In the genomic region with DNA sequence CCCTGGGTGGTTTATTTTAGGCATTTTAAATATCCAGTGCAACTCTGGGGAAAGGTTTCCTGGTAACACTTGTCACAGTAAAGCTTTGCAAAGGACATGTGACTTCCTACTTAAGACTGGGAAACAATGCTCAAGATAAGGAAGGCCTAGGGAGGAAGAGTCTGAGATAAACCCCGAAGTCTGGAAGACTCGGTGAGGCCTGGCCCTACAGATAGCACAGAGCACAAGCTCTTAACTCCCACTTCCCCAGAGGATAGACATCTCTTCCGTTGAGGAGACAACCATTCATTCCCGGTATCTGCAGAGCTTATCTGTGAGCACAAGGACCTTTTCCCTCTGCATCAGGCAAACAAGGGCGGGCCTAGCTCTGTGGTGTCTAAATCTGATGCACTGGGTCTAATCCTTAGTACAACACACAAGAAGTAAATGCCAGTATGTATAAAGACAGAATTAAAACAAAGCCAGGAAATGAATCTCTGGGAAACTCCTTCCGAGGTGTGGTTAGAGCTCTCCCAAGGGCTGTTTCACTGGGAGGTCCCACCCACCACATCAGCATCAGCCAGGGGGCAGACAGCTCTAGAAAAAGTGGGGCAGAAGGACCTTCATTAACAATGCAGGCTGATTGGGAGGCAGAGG, we compare ENCODE assay signal across 9 mouse cellular contexts. TPM values are rescaled to one million over a fixed set of nuclear protein-coding genes. Genes with fewer than 3 reads are reported as not detected.
DNase-seq lines count a peak whose midpoint lies in the region; ATAC-seq lines count a peak whose summit lies in the region.
"Had no signal": no experiment of that assay in that cellular context is flagged by ENCODE, and none has a peak within 500 bp of the region (broad histone marks: within the 10 kb centered on the region; RNA-seq: fewer than 3 reads in every experiment).

No protein-coding gene starts in this region.

- DNase-seq in hindbrain, embryonic 11.5 days (ENCODE audit: low spot score) = peak; percentile 21
- DNase-seq in hindbrain, embryonic 14.5 days (ENCODE audit: low spot score) = no peak
- no peak for DNase-seq in embryonic facial prominence, embryonic 14.5 days (ENCODE audit: low spot score)
- peak; percentile 46 for DNase-seq in lung, postnatal 14 days
- DNase-seq in right cerebral cortex, postnatal 25 days = no peak
- DNase-seq in layer of hippocampus, postnatal 14 days (ENCODE audit: low spot score in 2 of 2) = no peak

- 66% methylated on average over 6 of the region's 6 CpGs for WGBS in hindbrain, embryonic 11.5 days
- WGBS in hindbrain, embryonic 14.5 days = 59% methylated on average over 6 of the region's 6 CpGs
- WGBS in embryonic facial prominence, embryonic 14.5 days = 59% methylated on average over 6 of the region's 6 CpGs
- 50% methylated on average over 6 of the region's 6 CpGs for WGBS in kidney, embryonic 16.5 days

- H3K4me3 ChIP-seq in hindbrain, embryonic 11.5 days (ENCODE audit: low read depth, low read length) = no peak overlapping the region
- H3K4me3 ChIP-seq in hindbrain, embryonic 14.5 days (replicated peaks; ENCODE audit: low read length) = no peak overlapping the region
- no peak overlapping the region for H3K4me3 ChIP-seq in embryonic facial prominence, embryonic 14.5 days (ENCODE audit: low read depth, low read length)
- H3K4me3 ChIP-seq in kidney, embryonic 16.5 days (ENCODE audit: low read length) = no peak overlapping the region
- H3K4me3 ChIP-seq: myocyte had no signal

- H3K27me3 ChIP-seq in hindbrain, embryonic 11.5 days (ENCODE audit: control insufficient read depth, insufficient read depth, low read length) = no peaks in the 10 kb centered on the region
- no peaks in the 10 kb centered on the region for H3K27me3 ChIP-seq in hindbrain, embryonic 14.5 days (ENCODE audit: control insufficient read depth, insufficient read depth, low read length)
- H3K27me3 ChIP-seq in embryonic facial prominence, embryonic 14.5 days (replicated peaks; ENCODE audit: control insufficient read depth, insufficient read depth, low read length) = no peaks in the 10 kb centered on the region
- H3K27me3 ChIP-seq in kidney, embryonic 16.5 days (ENCODE audit: insufficient read depth, low read length) = no peaks in the 10 kb centered on the region

- peaks cover 4% of the 10 kb centered on the region for H3K4me1 ChIP-seq in hindbrain, embryonic 11.5 days (replicated peaks; ENCODE audit: control insufficient read depth, insufficient read depth, low read length)
- no peaks in the 10 kb centered on the region for H3K4me1 ChIP-seq in hindbrain, embryonic 14.5 days (replicated peaks; ENCODE audit: control insufficient read depth, insufficient read depth, low read length)
- H3K4me1 ChIP-seq in embryonic facial prominence, embryonic 14.5 days (ENCODE audit: control insufficient read depth, insufficient read depth, low read length) = peaks cover 4% of the 10 kb centered on the region
- H3K4me1 ChIP-seq in kidney, embryonic 16.5 days (ENCODE audit: insufficient read depth, low read length) = peaks cover 20% of the 10 kb centered on the region

- no peak overlapping the region for H3K4me2 ChIP-seq in hindbrain, embryonic 11.5 days (replicated peaks; ENCODE audit: low read depth, low read length)
- no peak overlapping the region for H3K4me2 ChIP-seq in hindbrain, embryonic 14.5 days (replicated peaks)
- H3K4me2 ChIP-seq in embryonic facial prominence, embryonic 14.5 days (ENCODE audit: low read depth, low read length) = no peak overlapping the region
- peak overlapping the region; percentile 37; the same call in 1 of the 2 replicates for H3K4me2 ChIP-seq in kidney, embryonic 16.5 days (replicated peaks; ENCODE audit: low read depth, low read length)

- H3K9me3 ChIP-seq in hindbrain, embryonic 11.5 days (ENCODE audit: control insufficient read depth, low read length) = no peaks in the 10 kb centered on the region
- H3K9me3 ChIP-seq in hindbrain, embryonic 14.5 days (ENCODE audit: control insufficient read depth, low read length) = no peaks in the 10 kb centered on the region
- H3K9me3 ChIP-seq in embryonic facial prominence, embryonic 14.5 days (ENCODE audit: control insufficient read depth, low read length) = no peaks in the 10 kb centered on the region
- H3K9me3 ChIP-seq in kidney, embryonic 16.5 days (ENCODE audit: low read length) = no peaks in the 10 kb centered on the region

- no peak overlapping the region for H3K27ac ChIP-seq in hindbrain, embryonic 11.5 days (ENCODE audit: low read depth, low read length)
- H3K27ac ChIP-seq in hindbrain, embryonic 14.5 days = no peak overlapping the region
- H3K27ac ChIP-seq in embryonic facial prominence, embryonic 14.5 days (replicated peaks; ENCODE audit: low read depth, low read length) = peak overlapping the region; percentile 29; the same call in 1 of the 2 replicates
- peak overlapping the region; percentile 84 for H3K27ac ChIP-seq in kidney, embryonic 16.5 days (ENCODE audit: low read length)

- H3K36me3 ChIP-seq in hindbrain, embryonic 11.5 days (ENCODE audit: control insufficient read depth, insufficient read depth, low read length) = no peaks in the 10 kb centered on the region
- H3K36me3 ChIP-seq in hindbrain, embryonic 14.5 days (replicated peaks; ENCODE audit: control insufficient read depth, insufficient read depth) = 0 out of 2 replicates have a peak, but pooled peaks cover 2% of the 10 kb centered on the region
- no peaks in the 10 kb centered on the region for H3K36me3 ChIP-seq in embryonic facial prominence, embryonic 14.5 days (ENCODE audit: control insufficient read depth, insufficient read depth, low read length)
- no peaks in the 10 kb centered on the region for H3K36me3 ChIP-seq in kidney, embryonic 16.5 days (ENCODE audit: insufficient read depth, low read length)

- no peak for ATAC-seq in hindbrain, embryonic 11.5 days (ENCODE audit: low FRiP score)
- no peak for ATAC-seq in hindbrain, embryonic 14.5 days (ENCODE audit: low FRiP score)
- ATAC-seq in embryonic facial prominence, embryonic 14.5 days (ENCODE audit: low read depth) = no peak
- no peak for ATAC-seq in kidney, embryonic 16.5 days (ENCODE audit: low FRiP score, low TSS enrichment)
- ATAC-seq in erythroid progenitor cell, adult 5-6 weeks (replicated peaks; ENCODE audit: low FRiP score, poor library complexity, severe bottlenecking) = no peak

- H3K9ac ChIP-seq in hindbrain, embryonic 11.5 days (ENCODE audit: low read depth, low read length) = peak overlapping the region; percentile 40; the same call in 1 of the 2 replicates
- H3K9ac ChIP-seq in hindbrain, embryonic 14.5 days = no peak overlapping the region
- no peak overlapping the region for H3K9ac ChIP-seq in embryonic facial prominence, embryonic 14.5 days (ENCODE audit: low read depth, low read length)
- peak overlapping the region; percentile 29; the same call in 1 of the 2 replicates for H3K9ac ChIP-seq in kidney, embryonic 16.5 days (replicated peaks; ENCODE audit: low read length)

RNA-seq across cellular contexts. Expression of gene Vwa7, which starts 5.6 kb away (rescaled TPM):
- polyA plus RNA-seq in hindbrain, embryonic 11.5 days (2014; fragmentation: Nextera tagmentation; extraction: Ambion mirVana) = 0.10 and 0.36 TPM in 2 replicates
- 0.13 and 0.16 TPM in 2 replicates for polyA plus RNA-seq in hindbrain, embryonic 14.5 days (2014; fragmentation: Nextera tagmentation; extraction: Ambion mirVana)
- 0.07 and 0.20 TPM in 2 replicates for polyA plus RNA-seq in embryonic facial prominence, embryonic 14.5 days (2014; fragmentation: Nextera tagmentation; extraction: Ambion mirVana)
- polyA plus RNA-seq in kidney, embryonic 16.5 days (2015; fragmentation: Nextera tagmentation; extraction: Ambion mirVana) = 0.21 and 0.31 TPM in 2 replicates
- not detected in 2 replicates for total RNA-seq in erythroid progenitor cell, adult 5-6 weeks (2015; ENCODE audit: low replicate concordance)
- total RNA-seq in erythroid progenitor cell, adult 5-6 weeks (2017; ENCODE audit: low replicate concordance) = 0.39 and 0.53 TPM in 2 replicates
- under 1 TPM; 0.14 to 0.21 TPM for total RNA-seq in layer of hippocampus, postnatal 14 days (2021)

RNA-seq across cellular contexts. Expression of gene Sapcd1, which starts 5.9 kb away (rescaled TPM):
- 3.0 and 4.0 TPM in 2 replicates for polyA plus RNA-seq in hindbrain, embryonic 11.5 days (2014; fragmentation: Nextera tagmentation; extraction: Ambion mirVana)
- polyA plus RNA-seq in hindbrain, embryonic 14.5 days (2014; fragmentation: Nextera tagmentation; extraction: Ambion mirVana) = 1.4 and 1.7 TPM in 2 replicates
- polyA plus RNA-seq in embryonic facial prominence, embryonic 14.5 days (2014; fragmentation: Nextera tagmentation; extraction: Ambion mirVana) = 12.2 and 16.5 TPM in 2 replicates
- polyA plus RNA-seq in kidney, embryonic 16.5 days (2015; fragmentation: Nextera tagmentation; extraction: Ambion mirVana) = 5.7 and 7.1 TPM in 2 replicates
- 1.7 and 10.8 TPM in 2 replicates for total RNA-seq in erythroid progenitor cell, adult 5-6 weeks (2015; ENCODE audit: low replicate concordance)
- 1.4 TPM in 1 of 2 replicates, not detected in the other for total RNA-seq in erythroid progenitor cell, adult 5-6 weeks (2017; ENCODE audit: low replicate concordance)
- 1 to 10 TPM; 1.8 to 2.6 TPM for total RNA-seq in layer of hippocampus, postnatal 14 days (2021)

RNA-seq across cellular contexts. Expression of gene Vars, which starts 21.2 kb away (rescaled TPM):
- 69.1 and 71.7 TPM in 2 replicates for polyA plus RNA-seq in hindbrain, embryonic 11.5 days (2014; fragmentation: Nextera tagmentation; extraction: Ambion mirVana)
- 51.0 and 51.6 TPM in 2 replicates for polyA plus RNA-seq in hindbrain, embryonic 14.5 days (2014; fragmentation: Nextera tagmentation; extraction: Ambion mirVana)
- 80.3 and 87.7 TPM in 2 replicates for polyA plus RNA-seq in embryonic facial prominence, embryonic 14.5 days (2014; fragmentation: Nextera tagmentation; extraction: Ambion mirVana)
- polyA plus RNA-seq in kidney, embryonic 16.5 days (2015; fragmentation: Nextera tagmentation; extraction: Ambion mirVana) = 132 and 137 TPM in 2 replicates
- 156 and 173 TPM in 2 replicates for total RNA-seq in erythroid progenitor cell, adult 5-6 weeks (2015; ENCODE audit: low replicate concordance)
- 144 and 198 TPM in 2 replicates for total RNA-seq in erythroid progenitor cell, adult 5-6 weeks (2017; ENCODE audit: low replicate concordance)
- 10 to 100 TPM; 52.9 to 55.9 TPM for total RNA-seq in layer of hippocampus, postnatal 14 days (2021)

RNA-seq across cellular contexts. Expression of gene Msh5, which starts 24.6 kb away (rescaled TPM):
- polyA plus RNA-seq in hindbrain, embryonic 11.5 days (2014; fragmentation: Nextera tagmentation; extraction: Ambion mirVana) = 3.1 and 4.2 TPM in 2 replicates
- polyA plus RNA-seq in hindbrain, embryonic 14.5 days (2014; fragmentation: Nextera tagmentation; extraction: Ambion mirVana) = 1.5 and 2.4 TPM in 2 replicates
- polyA plus RNA-seq in embryonic facial prominence, embryonic 14.5 days (2014; fragmentation: Nextera tagmentation; extraction: Ambion mirVana) = 2.5 and 3.4 TPM in 2 replicates
- 4.5 and 6.9 TPM in 2 replicates for polyA plus RNA-seq in kidney, embryonic 16.5 days (2015; fragmentation: Nextera tagmentation; extraction: Ambion mirVana)
- total RNA-seq in erythroid progenitor cell, adult 5-6 weeks (2015; ENCODE audit: low replicate concordance) = 36.9 and 39.6 TPM in 2 replicates
- 27.3 and 50.9 TPM in 2 replicates for total RNA-seq in erythroid progenitor cell, adult 5-6 weeks (2017; ENCODE audit: low replicate concordance)
- 1 to 10 TPM in 1 of 2 experiments, under 1 TPM in 1; 0.79 to 1.9 TPM for total RNA-seq in layer of hippocampus, postnatal 14 days (2021)

RNA-seq across cellular contexts. Expression of gene Clic1, which starts 27.8 kb away (rescaled TPM):
- polyA plus RNA-seq in hindbrain, embryonic 11.5 days (2014; fragmentation: Nextera tagmentation; extraction: Ambion mirVana) = 45.6 and 85.1 TPM in 2 replicates
- 23.8 and 24.7 TPM in 2 replicates for polyA plus RNA-seq in hindbrain, embryonic 14.5 days (2014; fragmentation: Nextera tagmentation; extraction: Ambion mirVana)
- polyA plus RNA-seq in embryonic facial prominence, embryonic 14.5 days (2014; fragmentation: Nextera tagmentation; extraction: Ambion mirVana) = 90.9 and 96.9 TPM in 2 replicates
- 341 and 345 TPM in 2 replicates for polyA plus RNA-seq in kidney, embryonic 16.5 days (2015; fragmentation: Nextera tagmentation; extraction: Ambion mirVana)
- total RNA-seq in erythroid progenitor cell, adult 5-6 weeks (2015; ENCODE audit: low replicate concordance) = 91.0 and 110 TPM in 2 replicates
- 68.3 and 95.5 TPM in 2 replicates for total RNA-seq in erythroid progenitor cell, adult 5-6 weeks (2017; ENCODE audit: low replicate concordance)
- total RNA-seq in layer of hippocampus, postnatal 14 days (2021) = 10 to 100 TPM; 11.7 to 14.8 TPM

Comparison
In these comparisons a context has a peak if more than half of its experiments do, and no peak if none do; other contexts are left out.
1. DNase-seq: peak in hindbrain, embryonic 11.5 days (single experiment) and lung, postnatal 14 days (single experiment); none in hindbrain, embryonic 14.5 days (single experiment), embryonic facial prominence, embryonic 14.5 days (single experiment), right cerebral cortex, postnatal 25 days (single experiment) and layer of hippocampus, postnatal 14 days (0 of 2).
2. H3K9ac ChIP-seq: peak in hindbrain, embryonic 11.5 days (single experiment) and kidney, embryonic 16.5 days (single experiment); none in hindbrain, embryonic 14.5 days (single experiment) and embryonic facial prominence, embryonic 14.5 days (single experiment).
3. H3K27ac ChIP-seq: peak in embryonic facial prominence, embryonic 14.5 days (single experiment) and kidney, embryonic 16.5 days (single experiment); none in hindbrain, embryonic 11.5 days (single experiment) and hindbrain, embryonic 14.5 days (single experiment).